Mouse (Mus musculus) spleen, postnatal 10 days (tissue): ENCODE measurements around the gene P2rx5.

ENCODE experiments used
- DNase-seq, 2 experiments: peaks; one replicate each; pipeline ENCODE4 v3.0.0; 2021 to 2022; ENCODE audit warnings: low spot score in 2 of 2

Gene P2rx5

GRCm38 (mm10) chr11:73159957-73160810 lies at the start of gene P2rx5:
Gene P2rx5 (plus strand): TSS chr11:73160421.
- no peak for DNase-seq

DNA sequence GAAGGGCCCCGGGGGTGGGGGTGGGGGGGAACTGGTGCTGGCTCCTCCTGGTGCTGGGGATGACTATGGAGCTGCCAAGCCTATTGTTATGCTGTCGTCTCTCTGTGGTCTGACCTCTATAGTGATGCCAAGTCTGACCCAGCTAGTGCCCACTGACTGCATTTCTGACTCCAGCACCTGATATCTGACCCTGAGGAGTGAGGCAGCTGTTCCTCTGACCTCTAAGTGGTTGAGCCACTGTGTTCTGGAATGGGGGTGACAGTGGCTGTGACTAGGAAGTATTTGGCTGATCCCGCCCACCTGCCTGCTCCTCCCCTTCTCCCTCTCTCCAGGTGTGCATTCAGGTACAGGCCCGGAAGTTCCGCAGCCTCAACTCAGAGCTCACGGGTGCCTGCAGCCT lies 48.8 kb upstream of the P2rx5 start:
- no peak for DNase-seq

DNA sequence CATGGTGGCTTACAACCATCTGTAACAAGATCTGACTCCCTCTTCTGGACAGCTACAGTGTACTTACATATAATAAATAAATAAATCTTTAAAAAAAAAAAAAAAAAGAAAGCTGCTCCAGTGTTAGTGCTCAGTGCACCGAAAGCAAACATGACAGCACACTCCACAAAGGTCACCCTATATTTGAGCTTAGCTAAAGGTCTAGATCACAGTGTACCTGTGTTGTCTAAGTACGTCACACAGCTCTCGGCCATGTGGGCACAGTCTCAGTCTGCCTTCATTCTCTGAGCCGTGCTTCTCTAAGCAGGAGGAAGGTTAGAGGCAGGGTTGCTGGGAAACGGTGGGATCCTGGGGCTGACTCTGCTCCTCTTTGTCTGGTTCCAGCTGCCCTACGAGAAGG lies 33.7 kb upstream of the P2rx5 start:
- DNase-seq, result no peak

DNA sequence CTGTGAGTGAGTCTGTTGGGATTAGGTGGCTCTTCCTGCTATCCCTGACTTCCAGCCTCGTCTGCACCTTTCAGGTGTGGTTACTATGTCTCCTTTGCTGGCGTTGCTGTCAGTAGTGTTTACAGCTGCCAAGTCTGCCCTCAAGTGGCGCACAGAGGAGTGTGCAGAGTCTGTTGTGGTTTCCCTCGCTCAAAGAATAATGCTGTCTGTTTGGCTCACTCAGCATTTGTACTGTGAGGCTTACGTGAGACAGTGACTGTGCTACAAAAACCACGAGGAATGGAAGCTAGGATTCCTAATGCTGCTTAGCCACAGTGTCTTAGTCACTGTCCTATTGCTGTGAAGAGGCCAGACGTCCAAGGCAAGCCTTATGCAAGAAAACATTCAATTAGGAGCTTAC lies 29.2 kb upstream of the P2rx5 start:
- peak in 1 of 2 experiments; percentile 46 for DNase-seq

- no peak for DNase-seq
These were observed 27.2 kb upstream of the P2rx5 start for GRCm38 (mm10) chr11:73132999-73133398.

GRCm38 (mm10) chr11:73134222-73134621 lies 26.0 kb upstream of the P2rx5 start:
- no peak for DNase-seq

- no peak for DNase-seq
These were observed 23.6 kb upstream of the P2rx5 start for GRCm38 (mm10) chr11:73136587-73136986.

GRCm38 (mm10) chr11:73137116-73137515 lies 23.1 kb upstream of the P2rx5 start:
- DNase-seq, result peak in 1 of 2 experiments; percentile 37

- DNase-seq, result peak; percentile 92 to 95
These were observed 22.4 kb upstream of the P2rx5 start, which contains the start of gene Haspin for GRCm38 (mm10) chr11:73137591-73138501. Gene Haspin (minus strand): TSS chr11:73138294.

- DNase-seq, result no peak
These were observed 15.9 kb upstream of the P2rx5 start for GRCm38 (mm10) chr11:73144261-73144681.

GRCm38 (mm10) chr11:73146026-73146974 lies 13.9 kb upstream of the P2rx5 start:
- DNase-seq, result no peak

DNA sequence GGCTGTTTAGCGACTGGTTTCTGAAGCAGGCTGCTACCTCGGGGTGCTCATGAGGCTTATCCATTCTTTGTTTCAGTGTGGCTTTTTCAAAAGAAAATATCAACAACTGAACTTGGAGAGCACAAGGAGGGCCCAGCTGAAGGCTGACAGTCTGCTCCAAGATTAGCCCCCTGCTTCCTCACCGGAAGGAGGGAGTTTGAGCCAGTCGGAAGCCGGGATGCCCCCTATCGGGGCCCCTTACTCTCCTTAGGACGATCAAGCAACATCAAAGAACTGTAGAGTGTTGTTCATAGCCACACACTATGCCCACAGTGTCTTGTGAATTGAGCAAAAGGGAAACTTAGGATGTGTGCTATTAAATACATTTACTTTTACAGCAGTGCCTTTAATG lies 13.3 kb upstream of the P2rx5 start:
- no peak for DNase-seq

- DNase-seq, result no peak
These were observed 12.0 kb upstream of the P2rx5 start for GRCm38 (mm10) chr11:73148209-73148608.

DNA sequence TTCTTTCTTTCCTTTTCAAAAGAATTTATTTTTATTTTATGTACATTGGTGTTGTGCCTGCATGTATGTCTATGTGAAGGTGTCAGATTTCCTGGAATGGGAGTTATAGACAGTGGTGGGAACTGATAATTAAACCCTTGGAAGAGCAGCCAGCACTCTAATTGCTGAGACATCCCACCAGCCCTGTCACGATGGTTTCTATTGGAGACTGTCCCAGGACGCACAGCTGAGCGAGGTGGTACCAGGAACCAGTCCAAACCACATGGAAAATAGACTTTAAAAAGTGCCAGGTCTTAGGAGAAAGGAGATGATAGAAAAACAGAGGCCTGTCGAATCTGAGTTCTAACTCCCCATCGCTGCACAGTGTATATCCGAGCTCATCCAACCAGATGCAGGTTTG lies 5.2 kb upstream of the P2rx5 start:
- no peak for DNase-seq

GRCm38 (mm10) chr11:73160811-73161200 lies 585 bp downstream of the P2rx5 start:
- no peak for DNase-seq

GRCm38 (mm10) chr11:73161616-73162015 lies 1.4 kb downstream of the P2rx5 start:
- no peak for DNase-seq

DNA sequence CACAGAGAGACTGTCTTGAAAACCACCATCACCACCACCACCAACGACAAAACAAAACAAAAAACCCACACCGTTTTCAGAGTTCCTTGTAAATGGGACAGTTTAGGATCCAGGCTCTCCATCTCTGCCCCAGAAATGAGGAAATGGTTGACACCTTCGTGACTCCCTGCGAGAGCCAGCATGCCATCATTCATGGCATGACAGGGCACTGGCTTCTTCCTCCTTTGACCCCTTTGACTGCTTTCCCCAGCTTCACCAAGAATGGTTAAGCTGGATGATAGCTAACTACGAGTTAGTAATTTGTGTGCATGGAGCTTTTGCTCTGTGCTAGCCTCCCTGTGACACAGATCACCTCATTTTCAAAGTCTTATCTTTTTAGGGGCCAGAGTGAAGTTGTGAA lies 2.1 kb downstream of the P2rx5 start:
- no peak for DNase-seq

- no peak for DNase-seq
These were observed 7.8 kb downstream of the P2rx5 start for GRCm38 (mm10) chr11:73168071-73168470.

DNA sequence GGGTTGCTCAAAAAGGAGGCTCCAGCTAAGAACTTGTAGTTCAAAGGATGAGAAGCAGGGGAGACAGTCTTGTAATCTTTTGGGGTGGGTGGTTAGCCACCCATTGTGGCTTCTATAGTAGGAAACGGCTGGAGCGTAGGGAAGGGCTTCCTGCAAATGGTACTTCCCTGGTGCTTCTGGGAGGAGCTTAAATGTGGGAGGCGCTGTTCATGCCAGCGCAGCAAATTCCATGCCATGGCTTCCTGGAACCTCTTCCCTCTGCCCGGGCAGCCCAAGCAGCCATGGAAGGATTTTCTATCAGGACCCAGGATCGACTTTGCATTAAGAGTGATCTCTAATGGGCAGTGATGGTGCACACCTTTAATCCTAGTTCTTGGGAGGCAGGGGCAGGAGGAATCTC lies 8.4 kb downstream of the P2rx5 start:
- DNase-seq, result no peak

- DNase-seq, result peak; percentile 28 to 76
These were observed 9.0 kb downstream of the P2rx5 start for GRCm38 (mm10) chr11:73169231-73169630.

- no peak for DNase-seq
These were observed 12.0 kb downstream of the P2rx5 start for GRCm38 (mm10) chr11:73172186-73172585.
